Mouse (Mus musculus) splenic B cell, adult 2 months (primary cell): ENCODE data around the gene Per1.

Source experiments
- DNase-seq: peaks from one replicate; pipeline ENCODE4 v3.0.0-alpha.2; 2011; ENCODE audit warnings: low read depth, low spot score
- H3K27me3 ChIP-seq: 2 replicates; pipeline ENCODE4 v1.6.1; 2012; ENCODE audit warnings: mild to moderate bottlenecking, low read length, moderate library complexity, mixed read lengths; ENCODE audit not compliant: control insufficient read depth, poor library complexity, insufficient read depth, severe bottlenecking
- H3K36me3 ChIP-seq: 2 replicates; pipeline ENCODE4 v1.6.1; 2012; ENCODE audit warnings: mild to moderate bottlenecking, low read length, moderate library complexity, mixed read lengths; ENCODE audit not compliant: control insufficient read depth, poor library complexity, insufficient read depth, severe bottlenecking

The Per1 gene

DNA sequence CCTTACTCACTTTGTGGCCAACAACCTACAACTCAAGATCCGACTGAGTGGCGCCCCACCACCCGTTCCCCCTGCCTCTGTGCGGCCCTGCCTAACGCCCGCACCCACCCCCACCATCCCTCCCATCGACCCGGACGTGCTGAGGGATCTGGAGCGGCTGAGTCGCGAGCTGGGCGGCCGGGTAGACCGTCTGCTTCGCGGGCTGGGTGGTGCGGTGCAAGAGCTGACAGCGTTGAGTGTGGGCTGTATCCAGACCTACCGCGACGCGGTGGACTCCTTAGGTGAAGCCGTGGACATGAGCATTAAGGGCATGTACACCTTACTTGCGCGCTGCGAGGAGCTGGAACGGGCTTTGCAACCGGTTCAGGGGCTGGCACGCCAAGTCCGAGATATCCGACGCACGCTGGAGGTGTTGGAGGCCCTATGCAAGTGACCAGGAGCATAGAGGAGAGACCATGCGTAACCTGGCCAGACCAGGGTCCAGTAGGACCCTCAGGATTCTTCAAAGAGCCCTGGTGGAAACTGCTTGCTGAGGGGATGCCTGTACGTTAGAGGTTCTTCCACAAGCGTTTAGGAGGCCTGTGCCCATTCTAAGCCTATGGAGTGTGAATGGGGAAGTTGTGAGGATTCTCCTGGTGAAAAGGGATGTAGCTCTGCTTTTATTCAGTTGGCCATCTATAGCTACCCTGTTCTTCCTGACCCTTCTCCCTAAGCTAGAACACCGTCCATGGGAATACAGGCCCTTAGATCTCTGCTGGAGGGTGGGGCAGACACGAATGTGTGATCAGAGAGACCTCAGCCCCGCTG lies 34.4 kb upstream of the Per1 start:
- Histone ChIP-seq H3K27me3 (no peaks in the 10 kb centered on the region), H3K36me3 (no peaks in the 10 kb centered on the region)
- peak; percentile 36 for DNase-seq

DNA sequence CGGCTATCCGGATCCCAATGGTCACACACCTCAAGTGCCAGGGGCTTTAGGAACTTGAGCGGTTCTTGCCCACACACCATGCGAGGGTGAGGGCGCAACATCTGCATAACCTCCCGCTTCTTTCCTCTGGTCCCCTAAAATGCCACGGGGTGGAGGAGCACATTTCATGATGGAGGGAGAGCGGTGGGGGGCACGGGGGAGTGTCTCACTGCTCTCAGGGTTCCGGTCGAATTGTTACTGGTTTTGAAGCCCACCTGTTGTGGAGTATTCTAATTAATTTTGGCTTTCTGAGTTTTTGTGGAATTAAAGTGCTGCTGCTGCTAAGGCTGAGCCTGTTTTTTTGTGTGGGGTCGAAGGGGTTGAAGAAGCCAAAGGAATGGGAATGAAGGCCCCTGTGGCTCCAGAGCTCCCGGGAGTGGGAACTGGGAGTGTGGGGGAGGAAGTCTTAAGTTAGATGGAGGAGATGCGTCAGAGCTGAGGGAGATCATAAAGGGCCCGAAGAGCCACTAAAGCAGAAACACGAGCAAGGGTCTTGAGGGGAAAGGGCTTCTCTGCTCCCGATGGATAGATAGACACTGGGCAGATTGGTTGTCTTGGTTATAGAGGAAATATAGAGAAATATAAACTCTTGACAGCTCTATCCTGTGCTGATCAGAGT lies 33.6 kb upstream of the Per1 start:
- no peaks in the 10 kb centered on the region for H3K27me3 ChIP-seq
- no peak for DNase-seq
- no peaks in the 10 kb centered on the region for H3K36me3 ChIP-seq

DNA sequence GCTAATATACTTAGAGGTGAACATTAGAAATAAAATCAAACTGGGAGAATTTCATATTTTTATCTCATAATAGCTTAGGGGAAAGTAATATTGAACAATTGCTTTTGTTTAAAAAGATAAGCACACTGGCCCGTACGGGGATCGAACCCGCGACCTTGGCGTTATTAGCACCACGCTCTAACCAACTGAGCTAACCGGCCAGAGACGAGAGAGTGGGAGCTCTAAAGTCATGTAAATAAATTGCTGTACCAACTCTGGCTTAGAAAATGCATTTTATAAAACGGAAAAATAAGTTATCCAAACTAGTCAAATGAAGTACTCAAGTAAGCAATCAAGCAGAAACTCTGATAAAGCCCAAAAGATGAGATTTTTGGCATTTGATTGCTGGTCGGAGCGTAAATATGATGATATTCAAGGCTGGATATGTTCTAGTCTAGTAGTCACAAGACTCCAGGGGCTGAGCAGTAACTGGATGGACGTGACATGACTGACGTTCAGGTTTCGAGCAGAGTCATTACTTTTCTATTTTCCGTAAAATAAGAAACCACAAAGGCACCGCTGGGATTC lies 32.7 kb upstream of the Per1 start:
- DNase-seq: peak; percentile 88
- H3K27me3 ChIP-seq: no peaks in the 10 kb centered on the region
- no peaks in the 10 kb centered on the region for H3K36me3 ChIP-seq

DNA sequence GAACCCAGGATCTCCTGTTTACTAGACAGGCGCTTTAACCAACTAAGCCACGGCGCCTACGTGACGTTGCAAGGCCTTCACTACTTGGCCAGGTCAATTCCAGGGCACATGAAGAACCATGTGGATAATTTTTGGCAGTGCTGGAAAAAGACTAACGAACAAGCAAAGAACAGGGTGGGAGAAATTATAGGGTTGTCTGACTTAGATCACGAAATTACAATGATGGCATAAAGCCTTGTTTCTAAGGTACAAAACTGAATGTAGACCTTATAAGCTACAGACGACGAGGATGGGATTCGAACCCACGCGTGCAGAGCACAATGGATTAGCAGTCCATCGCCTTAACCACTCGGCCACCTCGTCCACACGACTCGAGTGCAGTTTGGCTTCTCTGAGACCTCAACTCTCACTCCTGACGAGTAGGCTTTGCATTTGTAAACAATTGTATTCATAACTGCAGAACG lies 32.2 kb upstream of the Per1 start:
- peak; percentile 97 for DNase-seq
- Histone ChIP-seq H3K27me3 (no peaks in the 10 kb centered on the region), H3K36me3 (no peaks in the 10 kb centered on the region)

DNA sequence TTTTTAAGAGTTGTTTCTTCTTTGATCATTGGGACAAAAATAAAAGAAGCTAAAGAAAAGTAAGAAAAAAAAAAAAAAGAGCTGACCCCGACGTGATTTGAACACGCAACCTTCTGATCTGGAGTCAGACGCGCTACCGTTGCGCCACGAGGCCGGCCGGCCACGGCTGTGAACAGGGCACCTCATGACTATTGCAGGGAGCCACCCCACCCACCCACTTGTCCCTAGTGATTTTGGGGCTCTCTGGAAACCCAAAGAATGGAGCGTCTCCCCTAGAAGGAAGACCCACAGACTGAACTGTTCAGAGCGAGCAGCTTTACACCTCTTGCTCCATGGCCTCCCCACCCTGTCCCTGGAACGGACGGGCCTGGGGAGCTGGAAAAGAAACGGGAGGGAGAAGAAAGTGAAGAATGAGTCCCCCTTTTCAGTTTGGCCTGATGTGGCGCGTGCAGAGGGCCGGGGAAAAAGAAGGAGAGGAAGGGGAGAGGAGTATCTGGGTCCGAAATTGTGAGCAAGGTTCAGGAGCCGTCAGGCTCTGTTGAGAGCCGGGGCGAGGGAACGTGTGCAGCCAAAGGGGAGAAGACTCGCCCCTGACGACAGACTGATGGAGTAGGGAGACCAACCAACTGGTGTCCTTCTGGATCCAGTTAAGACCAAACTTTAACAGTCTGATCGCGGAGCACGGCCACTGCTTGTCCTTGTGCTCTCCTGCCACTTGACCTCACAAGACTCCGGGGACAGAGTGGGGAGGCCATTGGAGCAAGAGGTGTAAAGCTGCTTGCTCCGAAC lies 31.4 kb upstream of the Per1 start:
- Histone ChIP-seq H3K27me3 (no peaks in the 10 kb centered on the region), H3K36me3 (no peaks in the 10 kb centered on the region)
- peak; percentile 91 for DNase-seq

DNA sequence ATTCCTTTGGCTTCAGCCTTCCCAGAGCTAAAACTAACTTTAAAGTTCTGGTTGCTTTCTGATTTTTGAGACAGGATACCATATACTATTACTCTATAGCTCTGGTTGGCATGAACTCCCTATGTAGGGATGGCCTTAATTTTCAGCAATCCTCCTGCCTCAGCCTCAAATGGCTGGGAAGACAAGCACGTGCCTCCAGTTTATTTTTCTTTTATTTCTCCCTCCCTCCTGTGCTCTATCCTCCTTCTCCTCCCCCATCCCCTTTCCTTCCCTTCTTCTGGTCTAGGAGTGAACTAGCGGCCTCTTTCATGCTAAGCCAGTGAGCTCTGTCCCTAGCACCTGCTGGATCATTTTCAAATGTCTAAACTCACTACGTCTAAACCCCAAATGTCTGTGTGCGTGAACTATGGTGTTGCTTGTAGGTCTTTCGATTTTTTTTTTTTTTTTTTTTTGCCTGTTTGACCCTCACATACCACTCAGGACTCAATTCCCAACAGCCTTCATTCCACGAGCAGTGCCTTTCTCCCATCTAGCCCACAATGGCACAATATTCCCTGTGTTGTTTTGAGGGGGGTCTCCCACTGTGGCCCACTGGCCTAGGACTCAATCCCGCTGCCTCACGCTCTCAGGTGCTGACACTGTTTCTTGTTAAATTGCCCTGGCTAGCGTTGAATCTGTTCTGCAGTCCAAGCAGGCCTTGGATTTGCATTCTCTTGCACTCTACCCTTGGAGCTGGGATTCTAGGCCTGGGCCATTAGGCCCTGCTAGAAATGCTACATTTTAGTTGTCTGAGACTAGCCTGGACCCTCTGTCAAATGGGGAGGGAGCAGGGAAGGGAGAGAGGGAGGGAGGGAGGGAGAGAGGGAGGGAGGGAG lies 30.5 kb upstream of the Per1 start:
- Histone ChIP-seq H3K27me3 (no peaks in the 10 kb centered on the region), H3K36me3 (no peaks in the 10 kb centered on the region)
- DNase-seq: no peak

DNA sequence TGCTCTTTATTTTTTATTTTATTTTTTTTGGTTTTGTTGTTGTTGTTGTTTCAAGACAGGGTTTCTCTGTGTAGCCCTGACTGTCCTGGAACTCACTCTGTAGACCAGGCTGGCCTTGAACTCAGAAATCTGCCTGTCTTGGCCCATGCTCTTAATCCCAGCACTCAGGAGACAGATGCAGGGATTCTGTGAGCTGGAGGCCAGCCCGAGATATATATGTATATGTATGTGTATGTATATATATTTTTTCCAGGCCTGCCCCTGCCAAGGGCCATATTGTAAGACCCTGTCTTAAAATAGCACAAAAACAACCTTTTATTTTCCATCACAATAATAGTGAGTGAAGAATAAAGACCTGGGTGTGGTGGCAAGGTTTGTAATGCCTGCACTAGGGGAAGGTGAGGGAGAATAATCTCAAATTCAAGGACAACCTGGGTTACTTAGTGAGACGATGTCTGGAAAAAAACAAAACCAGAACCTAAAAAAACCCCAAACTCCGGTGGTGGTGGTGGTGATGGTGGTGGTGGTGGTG lies 29.6 kb upstream of the Per1 start:
- Histone ChIP-seq H3K27me3 (no peaks in the 10 kb centered on the region), H3K36me3 (no peaks in the 10 kb centered on the region)
- DNase-seq: no peak

DNA sequence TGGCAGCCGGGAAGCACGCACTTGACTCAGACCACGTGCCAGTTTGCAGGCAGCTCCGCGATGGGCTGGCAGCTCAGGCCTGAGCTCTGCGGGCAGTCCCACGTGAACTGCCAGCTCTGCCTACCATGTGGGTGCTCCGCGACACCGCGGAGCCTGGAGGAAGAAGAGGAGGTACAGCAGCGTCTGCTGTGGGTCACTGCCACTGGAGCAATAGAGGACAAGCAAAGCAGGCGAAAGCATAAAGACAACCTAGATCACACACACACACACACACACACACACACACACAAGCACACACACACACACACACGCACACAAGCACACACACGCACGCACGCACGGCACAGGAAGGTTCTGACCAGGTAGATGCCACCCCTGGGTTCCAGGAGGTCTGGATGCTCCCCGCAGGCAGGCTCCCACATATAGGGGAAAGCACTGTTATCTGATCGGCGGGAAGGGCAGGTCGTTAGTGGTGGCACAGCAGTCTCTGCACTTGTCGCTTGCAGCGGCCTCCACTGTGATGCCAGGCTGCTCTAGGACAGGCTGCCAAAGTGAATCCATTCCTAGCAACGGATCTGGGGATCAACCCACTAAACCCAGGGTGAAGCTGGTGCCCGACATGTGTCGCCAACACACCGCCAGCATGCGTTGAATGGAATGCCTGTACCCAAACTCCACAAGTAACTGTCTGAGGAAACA lies 28.7 kb upstream of the Per1 start:
- Histone ChIP-seq H3K27me3 (no peaks in the 10 kb centered on the region), H3K36me3 (no peaks in the 10 kb centered on the region)
- peak; percentile 69 for DNase-seq

DNA sequence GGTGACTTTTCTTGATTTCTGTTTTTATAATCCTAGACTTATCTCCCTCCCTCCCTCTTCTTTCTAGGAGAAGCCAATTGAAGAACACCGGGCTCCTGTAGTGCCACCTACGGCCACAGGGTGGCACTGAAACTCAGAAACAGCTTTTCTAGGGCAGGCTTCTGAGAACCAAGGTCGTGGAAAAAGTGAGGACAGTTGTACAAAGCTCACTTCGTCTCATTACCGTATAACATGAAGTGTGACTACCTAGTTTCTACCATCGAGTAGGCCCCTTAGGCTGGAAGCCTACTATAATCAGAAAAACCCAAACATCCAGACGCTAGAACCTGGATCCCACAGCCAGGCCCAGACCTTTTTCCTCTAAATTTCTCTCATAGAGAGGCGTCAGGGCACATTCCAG lies 28.1 kb upstream of the Per1 start:
- DNase-seq: peak; percentile 91
- H3K27me3 ChIP-seq: no peaks in the 10 kb centered on the region
- H3K36me3 ChIP-seq: no peaks in the 10 kb centered on the region

DNA sequence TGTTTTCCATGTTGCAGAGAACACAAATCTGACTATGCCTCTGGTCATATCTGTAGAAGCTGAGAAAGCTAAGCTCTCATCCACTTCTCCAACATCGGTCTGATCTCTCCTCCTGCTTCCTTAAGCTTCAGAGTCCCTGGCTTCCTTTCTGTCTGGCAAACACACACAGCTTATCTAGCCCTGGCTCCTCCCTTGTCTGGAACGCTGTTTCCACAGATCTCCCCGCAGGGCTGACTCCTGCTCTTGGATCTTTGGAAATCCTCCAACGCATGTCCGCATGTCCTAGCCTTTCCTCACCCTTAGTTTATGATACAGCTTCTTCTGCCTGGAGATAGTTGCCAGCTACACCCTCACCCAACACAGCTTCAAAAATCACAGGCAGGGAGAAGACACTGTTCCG lies 27.4 kb upstream of the Per1 start:
- no peak for DNase-seq
- Histone ChIP-seq H3K27me3 (no peaks in the 10 kb centered on the region), H3K36me3 (no peaks in the 10 kb centered on the region)

DNA sequence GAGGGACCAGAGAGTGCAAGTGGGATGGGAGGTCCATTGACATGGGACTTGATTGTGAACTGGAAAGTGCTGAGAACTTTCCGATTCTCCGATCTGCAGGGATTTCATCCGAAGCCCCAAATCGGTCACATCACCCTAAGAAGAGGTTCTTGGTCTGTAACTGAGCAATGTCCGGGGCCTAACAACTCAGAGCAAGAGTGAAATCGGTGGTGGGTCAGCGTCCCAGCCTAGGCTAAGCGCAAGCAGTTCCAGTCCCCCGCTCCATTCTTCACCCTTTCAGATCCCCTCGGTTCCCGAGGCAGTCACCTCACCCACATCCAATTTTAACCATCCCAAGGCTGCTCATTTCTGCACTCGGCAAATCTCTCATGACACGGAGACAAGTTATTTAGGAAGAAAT lies 24.9 kb upstream of the Per1 start:
- H3K27me3 ChIP-seq: no peaks in the 10 kb centered on the region
- no peak for DNase-seq
- no peaks in the 10 kb centered on the region for H3K36me3 ChIP-seq

DNA sequence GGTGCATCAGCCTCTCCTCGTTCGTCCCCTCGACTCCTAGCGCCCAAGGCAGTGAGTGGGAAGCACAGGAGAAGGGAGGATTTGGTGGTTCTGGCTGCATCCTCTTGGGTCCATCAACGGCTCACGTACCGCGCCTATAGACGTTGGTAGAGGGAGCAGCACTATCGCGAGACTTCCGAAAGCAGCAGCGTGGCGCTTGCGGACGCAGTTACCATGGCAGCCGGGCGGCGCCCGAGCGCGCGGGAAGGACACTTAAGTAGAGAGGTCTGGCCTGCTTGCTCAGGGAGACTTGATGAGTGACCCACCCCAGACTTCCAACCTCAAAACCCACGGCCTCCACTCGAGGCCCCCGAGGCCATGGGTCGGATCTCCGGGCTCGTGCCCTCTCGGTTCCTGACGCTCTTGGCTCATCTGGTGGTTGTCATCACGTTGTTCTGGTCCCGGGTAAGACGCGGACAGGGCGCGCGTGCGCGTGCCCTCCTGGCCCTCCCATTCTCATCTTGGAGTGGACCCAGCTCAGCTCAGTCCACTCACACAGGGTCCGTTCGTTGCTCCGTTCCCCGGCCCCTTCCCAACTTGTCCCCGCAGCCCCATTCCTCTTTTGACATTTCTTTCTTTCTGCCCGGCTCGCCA lies 24.3 kb upstream of the Per1 start, which contains the start of gene Tmem107:
Gene Tmem107, plus strand, starts transcription at position 217 of the 633 bp plus-strand sequence.
- Histone ChIP-seq H3K27me3 (no peaks in the 10 kb centered on the region), H3K36me3 (no peaks in the 10 kb centered on the region)
- peak; percentile 96 for DNase-seq

DNA sequence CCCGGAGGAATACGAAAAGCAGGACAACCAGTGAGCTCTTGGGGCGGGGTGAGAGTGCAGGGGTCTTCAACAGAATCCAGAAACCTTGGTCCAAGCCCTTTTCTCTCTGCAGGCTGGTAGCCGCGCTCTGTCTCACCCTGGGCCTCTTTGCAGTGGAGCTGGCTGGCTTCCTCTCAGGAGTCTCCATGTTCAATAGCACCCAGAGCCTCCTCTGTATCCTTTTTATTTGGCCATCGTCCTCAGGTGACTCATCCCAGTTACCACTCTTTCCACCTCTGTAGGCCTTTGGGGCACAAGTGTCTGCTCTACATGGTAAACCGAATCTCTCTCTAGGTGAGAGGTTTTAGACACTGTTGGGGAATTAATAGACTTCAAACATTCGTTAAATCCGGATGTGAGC lies 23.8 kb upstream of the Per1 start:
- no peak for DNase-seq
- no peaks in the 10 kb centered on the region for H3K27me3 ChIP-seq
- H3K36me3 ChIP-seq: no peaks in the 10 kb centered on the region
